Mouse (Mus musculus) left cerebral cortex, postnatal 25 days (tissue): ENCODE measurements around the gene Snx9. TPM values are rescaled to one million over a fixed set of nuclear protein-coding genes. Genes with fewer than 3 reads are reported as not detected.

Experiments
- DNase-seq, 2 experiments: peaks; one replicate each; pipeline ENCODE4 v3.0.0; 2022; ENCODE audit warnings: low spot score in 2 of 2, mixed read lengths in 1 of 2
- intact Hi-C: fragments of 180-260 bp; cut with DNase I; formaldehyde crosslinking; loops from one replicate; pipeline ENCODE4 v1.15.1; 2025
- total RNA-seq, 2 experiments: library from RNA; stranded (reverse); gene quantifications; 2 replicates each; pipeline ENCODE4 v1.2.3; 2021

Snx9 gene
- total RNA-seq, 2 experiments from 2014 or later, result 13.1 to 13.2 TPM

DNA sequence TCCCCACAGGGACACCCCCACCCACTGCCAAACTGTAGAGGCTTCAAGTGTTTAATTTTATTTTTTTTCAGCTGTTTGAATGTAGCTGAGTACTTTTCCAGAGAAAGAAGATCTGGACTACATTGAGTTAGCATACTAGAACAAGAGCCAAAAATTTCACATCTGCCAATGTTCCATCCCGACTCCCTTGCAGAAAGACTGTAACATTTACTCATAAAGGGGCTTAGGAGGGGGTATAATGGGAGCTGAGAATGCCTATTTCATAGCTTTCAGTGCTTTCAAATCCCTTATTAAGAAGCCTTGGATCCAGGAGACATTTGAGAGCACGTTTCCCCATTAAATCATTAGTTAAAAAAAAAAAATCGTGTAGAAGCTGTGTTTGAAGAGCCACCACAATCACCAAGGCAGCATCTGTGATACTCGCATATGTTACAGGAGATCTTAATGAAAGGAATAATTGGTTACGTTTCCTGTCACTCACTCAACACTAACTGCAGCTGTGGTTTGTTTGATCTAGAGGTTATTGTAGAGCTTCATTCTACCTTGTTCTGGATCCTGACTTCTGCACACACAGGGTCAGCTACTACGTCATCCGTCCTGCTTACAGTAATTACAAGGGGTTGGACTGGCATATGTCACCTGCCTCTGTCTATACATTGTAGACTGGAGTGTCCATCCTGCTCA lies 35.8 kb upstream of the Snx9 start:
- DNase-seq, result no peak
- intact Hi-C loops, result no loop called here

DNA sequence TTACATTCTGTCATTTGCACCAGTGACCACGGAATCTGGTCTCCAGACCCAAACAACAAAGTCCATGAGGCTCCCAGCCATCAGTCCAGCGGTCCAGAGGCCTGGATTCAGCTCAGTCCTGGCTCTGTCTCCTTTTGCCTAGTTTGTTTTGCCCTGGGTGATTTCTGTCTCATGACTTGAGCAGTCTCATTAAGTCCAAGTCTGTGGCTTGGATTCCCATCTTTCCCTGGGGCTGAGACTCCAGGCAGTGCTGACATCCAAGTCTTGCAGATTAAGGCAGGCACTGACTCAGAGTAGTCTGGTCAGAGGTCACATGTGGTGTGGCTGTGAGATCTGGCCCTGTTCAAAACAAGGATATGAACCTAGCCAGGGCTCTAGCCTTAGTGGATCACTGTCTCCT lies 35.2 kb upstream of the Snx9 start:
- no peak for DNase-seq

DNA sequence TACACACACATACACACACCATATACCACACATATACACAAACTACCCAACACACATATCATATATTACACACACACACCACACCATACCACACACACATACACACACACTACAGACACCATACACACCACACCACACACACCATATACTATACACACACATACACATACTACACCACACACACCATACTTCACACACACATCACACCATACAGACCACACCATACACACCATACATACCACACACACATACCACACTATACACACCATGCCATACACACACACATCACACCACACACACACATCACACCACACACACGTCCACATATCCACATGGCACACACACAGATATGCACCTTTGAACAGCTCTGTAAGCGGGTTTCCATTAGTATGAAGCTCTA lies 34.3 kb upstream of the Snx9 start:
- DNase-seq, result no peak
- intact Hi-C loops, result no loop called here

More for the DNA sequence above, 35.2 kb upstream of the Snx9 start:
- intact Hi-C loops, result no loop called here

- DNase-seq, result no peak
- intact Hi-C loops, result no loop called here
Measured at GRCm38 (mm10) chr17:5807847-5808386, 33.2 kb upstream of the Snx9 start.

DNA sequence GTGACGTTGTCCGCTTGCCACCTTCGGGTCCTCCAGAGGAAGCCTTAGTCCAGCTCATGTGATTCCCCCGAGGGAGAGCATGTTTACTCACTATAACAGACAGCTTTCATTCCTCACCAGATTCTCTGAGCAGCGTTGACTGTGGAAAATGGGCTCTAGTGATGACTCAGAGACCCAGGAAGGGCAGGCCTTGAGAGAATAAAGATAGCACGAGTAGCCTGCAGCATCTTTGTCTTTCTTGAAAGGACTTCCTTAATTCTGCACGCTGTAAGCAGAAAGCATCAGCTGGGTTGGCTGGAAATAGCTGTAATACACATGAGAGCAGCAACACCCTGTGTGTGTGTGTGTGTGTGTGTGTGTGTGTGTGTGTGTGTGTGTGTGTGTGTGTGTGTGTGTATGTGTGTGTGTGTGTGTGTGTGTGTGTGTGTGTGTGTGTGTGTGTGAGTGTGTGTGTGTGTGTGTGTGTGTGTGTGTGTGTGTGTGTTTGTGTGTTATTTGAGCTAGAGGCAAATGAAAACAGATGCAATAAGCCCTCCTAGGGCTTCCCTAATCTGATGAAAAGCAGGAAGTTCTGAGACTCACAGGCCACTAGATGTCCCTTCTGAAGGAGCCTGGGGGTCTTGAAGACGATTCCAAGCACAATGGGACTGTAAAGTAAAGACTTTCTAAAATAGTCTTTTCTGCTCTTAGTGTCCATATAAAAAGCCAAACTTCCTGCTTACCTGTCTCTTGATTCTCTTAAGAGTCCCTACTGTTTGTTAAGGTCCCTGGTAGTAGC lies 27.1 kb upstream of the Snx9 start:
- intact Hi-C loops, result no loop called here
- peak in 1 of 2 experiments; percentile 52 for DNase-seq

DNA sequence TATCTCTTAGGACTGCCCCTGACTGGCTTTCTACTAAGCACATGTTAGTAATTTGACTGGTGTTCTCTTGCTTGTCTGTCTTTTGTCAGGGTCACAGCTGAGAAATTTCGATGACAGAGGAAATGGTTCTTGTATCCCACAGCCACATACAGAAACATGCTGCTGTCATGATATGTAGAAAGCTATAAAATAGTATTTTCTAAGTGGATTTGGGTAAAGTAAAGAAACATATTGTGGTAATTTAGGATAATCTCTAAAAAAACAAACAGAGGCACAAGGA lies 26.5 kb upstream of the Snx9 start:
- intact Hi-C loops, result no loop called here
- no peak for DNase-seq

GRCm38 (mm10) chr17:5817871-5818270 lies 23.3 kb upstream of the Snx9 start:
- intact Hi-C loops, result no loop called here
- no peak for DNase-seq

- DNase-seq, result no peak
- intact Hi-C loops, result no loop called here
Measured at GRCm38 (mm10) chr17:5819105-5819504, 22.0 kb upstream of the Snx9 start.

DNA sequence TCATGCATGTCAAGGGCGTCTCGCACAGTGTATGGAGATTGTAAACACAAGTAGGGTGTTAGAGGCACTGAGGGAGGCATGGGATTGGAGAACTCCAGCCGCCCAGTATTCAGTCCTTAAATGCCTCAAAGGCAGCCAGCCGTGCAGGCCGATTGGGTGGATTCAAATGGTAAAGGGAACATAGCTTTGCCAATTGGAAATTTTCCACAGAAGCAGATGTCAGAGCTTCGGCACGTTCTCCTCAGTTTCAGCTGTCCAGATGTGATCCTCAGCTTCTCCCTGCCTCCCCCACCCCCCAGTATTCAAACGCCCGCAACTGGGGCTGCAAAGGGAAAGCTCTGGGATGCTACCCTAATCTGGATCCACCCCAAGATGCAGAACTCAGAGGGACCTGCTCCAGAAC lies 21.3 kb upstream of the Snx9 start:
- no peak for DNase-seq
- intact Hi-C loops, result no loop called here

DNA sequence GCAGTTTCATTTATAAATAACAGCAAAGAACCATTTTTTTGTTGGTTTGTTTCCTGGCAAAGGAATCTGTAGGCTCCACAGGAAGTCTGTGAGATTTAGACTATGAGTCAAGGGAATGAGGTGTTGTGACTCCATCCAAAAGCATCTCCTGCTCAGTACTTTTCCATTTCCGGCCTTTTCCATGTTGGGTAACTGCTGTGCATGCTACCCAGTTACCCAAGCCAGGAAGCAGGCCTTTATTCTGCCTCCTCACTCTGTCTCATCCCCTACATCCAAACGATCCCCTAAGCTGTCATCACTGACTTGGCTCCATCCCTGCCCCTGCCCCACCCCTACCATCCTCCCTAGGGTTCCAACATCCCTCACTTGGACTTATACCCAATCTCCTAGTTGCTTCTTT lies 18.6 kb upstream of the Snx9 start:
- peak in 1 of 2 experiments; percentile 70 for DNase-seq
- intact Hi-C loops, result no loop called here

DNA sequence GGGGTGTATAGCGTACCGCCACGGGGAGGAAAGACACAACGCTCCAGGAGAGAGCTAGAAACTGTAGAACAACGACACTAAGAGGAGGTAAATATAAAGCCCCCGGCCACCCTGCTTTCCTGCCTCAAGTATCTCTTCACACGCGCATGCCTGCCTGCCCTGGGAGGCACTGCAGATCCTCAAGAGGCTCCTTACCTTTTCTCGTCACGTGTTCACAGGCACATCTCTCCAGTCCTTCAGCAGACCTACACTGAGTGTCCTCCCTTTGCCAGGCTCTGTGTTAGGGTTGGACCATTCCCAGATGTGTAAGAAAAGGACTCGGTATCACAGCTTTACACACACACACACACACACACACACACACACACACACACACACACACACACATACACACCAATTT lies 18.1 kb upstream of the Snx9 start:
- DNase-seq, result no peak
- intact Hi-C loops, result no loop called here

DNA sequence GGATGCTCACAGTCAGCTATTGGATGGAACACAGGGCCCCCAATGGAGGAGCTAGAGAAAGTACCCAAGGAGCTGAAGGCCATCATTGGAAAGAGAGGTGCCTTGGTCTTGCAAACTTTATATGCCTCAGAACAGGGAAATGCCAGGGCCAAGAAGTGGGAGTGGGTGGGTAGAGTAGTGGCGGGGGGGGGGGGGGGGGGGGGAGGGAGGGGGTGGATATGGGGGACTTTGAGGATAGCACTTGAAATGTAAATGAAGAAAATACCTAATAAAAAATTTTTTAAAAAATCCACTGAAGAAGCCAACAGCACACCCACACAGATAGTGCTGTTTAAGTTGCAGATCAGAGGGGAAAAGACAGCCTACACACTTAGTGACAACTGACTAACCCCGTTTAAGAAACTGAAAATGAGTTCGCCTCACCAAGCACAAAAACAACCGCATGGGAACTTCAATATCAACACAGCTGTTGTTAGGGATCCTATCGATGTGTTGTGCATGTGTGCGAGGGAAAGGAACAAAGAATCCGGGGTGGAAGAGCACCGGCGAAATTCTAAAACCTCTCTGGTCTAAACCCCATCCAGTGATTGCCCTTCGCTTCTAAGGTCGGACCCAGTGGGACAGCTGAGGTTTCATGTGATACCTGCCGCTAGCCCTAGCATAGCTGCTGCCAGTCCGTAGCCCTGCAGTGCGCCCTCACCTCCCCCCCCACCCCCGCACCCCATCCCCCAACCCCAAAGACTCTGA lies 13.1 kb upstream of the Snx9 start:
- intact Hi-C loops, result no loop called here
- DNase-seq, result no peak

- no peak for DNase-seq
- intact Hi-C loops, result no loop called here
Measured at GRCm38 (mm10) chr17:5828583-5828836, 12.6 kb upstream of the Snx9 start.

DNA sequence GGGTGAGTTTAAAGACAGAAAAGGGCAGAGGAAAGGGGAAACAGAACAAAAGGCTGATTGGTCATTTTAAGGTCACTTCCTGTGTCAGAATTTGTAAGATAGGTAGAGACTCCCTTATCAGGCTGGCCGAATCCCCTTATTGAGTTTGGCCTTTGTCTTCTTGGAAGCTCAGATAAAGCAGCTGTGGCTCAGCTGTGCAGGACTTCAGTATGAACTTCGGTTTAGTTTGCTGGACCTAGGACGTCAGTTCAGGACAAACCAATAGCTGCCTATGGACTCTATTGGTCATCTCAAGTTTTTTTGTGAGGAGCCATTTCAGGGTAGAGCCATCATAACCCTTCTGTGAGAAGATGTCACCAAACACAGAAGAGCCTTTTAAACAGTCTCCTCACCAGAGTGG lies 12.2 kb upstream of the Snx9 start:
- no peak for DNase-seq
- intact Hi-C loops, result no loop called here

DNA sequence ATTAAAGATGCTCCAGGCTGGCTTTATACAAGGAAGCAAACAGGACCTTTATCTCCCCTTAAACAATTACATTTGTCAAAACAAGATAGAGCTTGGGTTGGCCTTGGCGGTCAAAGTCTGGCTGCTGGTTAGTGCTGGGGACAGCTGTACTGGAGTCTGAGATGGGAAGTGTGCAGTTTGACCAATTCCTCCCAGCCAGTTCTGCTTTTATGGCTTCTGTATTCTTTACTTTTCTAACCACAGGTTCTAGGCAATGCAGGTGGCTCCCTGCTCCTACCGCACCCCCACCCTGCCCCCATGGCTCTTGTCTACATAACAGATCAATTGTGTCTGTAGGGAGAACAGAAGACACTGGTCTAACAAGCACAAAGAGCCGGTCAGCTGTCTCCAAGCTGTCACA lies 11.2 kb upstream of the Snx9 start:
- DNase-seq, result no peak
- intact Hi-C loops, result no loop called here

GRCm38 (mm10) chr17:5830382-5830781 lies 10.7 kb upstream of the Snx9 start:
- DNase-seq, result no peak
- intact Hi-C loops, result no loop called here

DNA sequence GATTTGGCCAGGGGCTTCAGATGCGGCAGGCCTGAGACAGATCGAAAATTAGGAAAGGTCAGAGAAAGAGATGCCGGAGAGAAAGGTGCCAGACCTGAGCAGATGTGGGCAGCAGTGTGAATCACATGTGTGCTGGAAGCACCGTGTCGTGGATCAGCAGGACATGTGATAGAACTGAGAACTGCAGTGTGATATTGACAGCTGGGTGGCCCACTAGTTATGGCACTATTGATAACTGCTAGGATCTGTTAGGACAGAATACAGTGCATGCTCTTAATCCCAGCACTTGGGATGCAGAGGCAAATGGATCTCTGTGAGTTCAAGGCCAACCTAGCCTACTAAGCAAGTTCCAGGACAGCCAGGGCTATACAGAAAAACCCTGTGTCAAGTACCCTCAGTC lies 10.3 kb upstream of the Snx9 start:
- DNase-seq, result no peak
- intact Hi-C loops, result no loop called here

DNA sequence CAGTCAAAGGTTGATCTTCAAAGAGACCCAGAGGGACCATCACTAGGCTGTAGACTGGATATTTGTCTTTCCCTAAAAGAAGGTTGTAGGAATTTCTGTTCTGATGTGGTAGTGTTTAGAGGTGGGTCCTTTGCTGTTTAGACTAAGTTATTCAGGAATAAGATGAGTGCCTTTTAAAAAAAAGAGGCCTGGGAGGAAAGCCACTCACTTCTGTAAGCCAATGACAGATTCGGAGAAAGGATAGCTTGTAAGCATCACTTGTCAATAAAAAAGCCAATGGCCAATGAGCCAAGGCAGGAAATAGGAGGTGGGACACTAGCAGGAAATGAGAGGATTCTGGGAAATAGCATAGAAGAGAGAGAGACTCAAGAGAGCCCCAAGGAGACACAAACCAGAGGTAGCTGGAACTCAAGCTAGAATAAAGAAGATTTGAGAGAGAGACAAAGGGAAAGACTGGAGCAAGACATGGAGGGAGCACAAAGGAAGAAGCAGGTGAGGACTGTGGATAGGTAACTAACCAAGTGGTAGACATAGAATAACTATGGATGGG lies 9.8 kb upstream of the Snx9 start:
- intact Hi-C loops, result no loop called here
- DNase-seq, result no peak

DNA sequence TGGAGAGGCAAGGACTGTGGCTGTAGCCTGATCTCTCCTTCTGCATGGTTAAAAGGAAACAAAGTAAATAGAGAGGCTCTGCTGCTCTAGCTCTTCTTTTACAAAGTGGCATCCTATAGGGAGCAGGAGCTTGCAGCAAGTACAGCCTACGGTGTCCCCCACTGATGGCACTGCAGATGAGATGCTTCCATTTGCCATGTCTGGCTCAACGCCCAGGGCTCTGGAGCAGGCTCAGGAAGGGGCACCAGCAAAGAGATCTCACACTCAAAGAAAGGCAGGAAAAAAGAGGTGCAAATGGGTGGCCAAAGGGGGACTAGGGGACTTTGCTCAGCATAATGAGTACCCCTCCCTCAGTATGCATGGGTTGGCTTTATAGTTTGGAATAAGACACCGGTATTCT lies 7.0 kb upstream of the Snx9 start:
- DNase-seq, result no peak
- intact Hi-C loops, result no loop called here

GRCm38 (mm10) chr17:5834798-5835328 lies 6.3 kb upstream of the Snx9 start:
- no peak for DNase-seq
- intact Hi-C loops, result no loop called here
